Mouse (Mus musculus) liver, embryonic 15.5 days (tissue): ENCODE results near the gene Slc26a1. TPM values are rescaled to one million over a fixed set of nuclear protein-coding genes. Genes with fewer than 3 reads are reported as not detected.
"Not testable (repeated sequence)": the region's sequence is repeated elsewhere in the genome, so short reads cannot be mapped to it uniquely, and the experiment has no call there.

Experiments
- ATAC-seq: fragments of 200-750 bp; cut with Nextera tagmentation; 2 replicates; pipeline ENCODE4 v1.8.0; 2017; ENCODE audit warnings: moderate number of reproducible peaks, mild to moderate bottlenecking, moderate library complexity; ENCODE audit not compliant: insufficient read depth
- H3K27ac ChIP-seq: fragments of 300-500 bp; sonication (generic); replicated peaks from 2 replicates; pipeline ENCODE4 v1.5.1; 2015; ENCODE audit warnings: mild to moderate bottlenecking, inconsistent platforms
- H3K27me3 ChIP-seq: fragments of 300-500 bp; sonication (generic); 2 replicates; pipeline ENCODE4 v1.6.1; 2015; ENCODE audit warnings: mild to moderate bottlenecking, inconsistent platforms
- H3K36me3 ChIP-seq: fragments of 300-500 bp; sonication (generic); replicated peaks from 2 replicates; pipeline ENCODE4 v1.6.1; 2015; ENCODE audit warnings: moderate library complexity, mild to moderate bottlenecking, inconsistent platforms
- H3K4me1 ChIP-seq: fragments of 300-500 bp; sonication (generic); replicated peaks from 2 replicates; pipeline ENCODE4 v1.6.1; 2015; ENCODE audit warnings: inconsistent platforms
- H3K4me2 ChIP-seq: fragments of 300-500 bp; sonication (generic); 2 replicates; pipeline ENCODE4 v1.6.1; 2015; ENCODE audit warnings: moderate library complexity, mild to moderate bottlenecking, inconsistent platforms
- H3K4me3 ChIP-seq: fragments of 300-500 bp; sonication (generic); replicated peaks from 2 replicates; pipeline ENCODE4 v1.5.1; 2015; ENCODE audit warnings: mild to moderate bottlenecking, inconsistent platforms
- H3K9ac ChIP-seq: fragments of 300-500 bp; sonication (generic); 2 replicates; pipeline ENCODE4 v1.6.1; 2015; ENCODE audit warnings: moderate library complexity, mild to moderate bottlenecking, inconsistent platforms
- H3K9me3 ChIP-seq: fragments of 300-500 bp; sonication (generic); replicated peaks from 2 replicates; pipeline ENCODE4 v1.6.1; 2016; ENCODE audit warnings: inconsistent platforms
- WGBS: fragments of 180-500 bp; shearing (Covaris S2); methylation state at CpG from one replicate; pipeline ENCODE4 v1.1.7; 2015; ENCODE audit warnings: mixed read lengths; ENCODE audit not compliant: insufficient replicate concordance; 5-methylcytosine and 5-hydroxymethylcytosine counted together
- polyA plus RNA-seq: library from polyadenylated mRNA; unstranded; fragments of >200 nt; fragmentation: Nextera tagmentation; extraction: Ambion mirVana; gene quantifications from 2 replicates; pipeline ENCODE4 v1.2.1, GENCODE M21; 2015

The Slc26a1 gene
- polyA plus RNA-seq, 1 experiment from 2014 or later: 18.6 TPM

DNA sequence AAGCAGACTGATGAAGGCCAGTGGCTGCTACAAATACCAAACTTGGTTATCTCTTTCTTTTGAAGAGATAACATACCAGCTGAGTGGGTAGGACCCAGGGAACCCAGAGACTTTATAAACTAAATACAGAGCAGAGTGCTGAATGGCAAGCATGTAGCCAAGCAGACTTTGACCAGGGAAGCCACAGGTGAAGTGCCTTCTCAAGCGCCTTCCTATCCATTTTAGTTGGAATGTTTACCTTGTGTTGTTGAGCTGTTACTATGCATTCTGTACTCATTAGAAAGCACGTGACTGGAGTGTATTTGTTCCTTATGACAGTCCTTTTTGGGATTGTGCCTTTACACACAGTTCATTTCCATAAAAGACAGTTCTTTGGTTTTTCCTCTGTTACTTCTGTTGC, 31.7 kb downstream of the Slc26a1 start:
- H3K4me1 ChIP-seq: no peaks in the 10 kb centered on the region
- H3K9me3 ChIP-seq: no peaks in the 10 kb centered on the region
- H3K36me3 ChIP-seq: peaks cover 41% of the 10 kb centered on the region
- H3K27ac ChIP-seq: no peak overlapping the region
- no peak for ATAC-seq
- no peak overlapping the region for H3K4me3 ChIP-seq
- no peak overlapping the region for H3K4me2 ChIP-seq
- WGBS: 63% methylated on average over 2 of the region's 2 CpGs
- no peaks in the 10 kb centered on the region for H3K27me3 ChIP-seq
- H3K9ac ChIP-seq: no peak overlapping the region

DNA sequence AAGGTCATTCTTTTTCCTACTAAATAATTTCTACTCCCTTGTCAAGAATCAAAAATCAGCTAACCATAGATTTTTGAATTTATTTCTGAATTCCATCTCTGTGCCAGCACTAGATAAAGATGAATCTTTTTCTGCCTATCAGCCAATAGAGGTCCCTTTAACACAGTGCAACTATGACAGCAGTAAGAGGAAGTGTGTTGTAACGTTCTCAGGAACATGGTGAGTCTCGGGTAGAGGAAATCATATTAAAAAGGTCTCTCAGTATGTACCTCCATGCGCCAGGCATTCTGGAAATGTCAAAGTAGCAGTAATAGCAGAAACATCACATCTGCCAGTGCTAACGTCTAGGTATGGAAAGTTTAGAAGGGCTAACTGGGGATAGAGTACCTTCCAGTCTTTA, 39.2 kb downstream of the Slc26a1 start:
- Histone ChIP-seq H3K9me3 (no peaks in the 10 kb centered on the region), H3K4me1 (0 out of 2 replicates have a peak, but pooled peaks cover 2% of the 10 kb centered on the region), H3K4me2 (no peak overlapping the region), H3K27ac (no peak overlapping the region), H3K27me3 (no peaks in the 10 kb centered on the region), H3K36me3 (no peaks in the 10 kb centered on the region; the same call in 1 of the 2 replicates), H3K4me3 (no peak overlapping the region), H3K9ac (no peak overlapping the region)
- 43% methylated on average over 4 of the region's 4 CpGs for WGBS
- no peak for ATAC-seq

DNA sequence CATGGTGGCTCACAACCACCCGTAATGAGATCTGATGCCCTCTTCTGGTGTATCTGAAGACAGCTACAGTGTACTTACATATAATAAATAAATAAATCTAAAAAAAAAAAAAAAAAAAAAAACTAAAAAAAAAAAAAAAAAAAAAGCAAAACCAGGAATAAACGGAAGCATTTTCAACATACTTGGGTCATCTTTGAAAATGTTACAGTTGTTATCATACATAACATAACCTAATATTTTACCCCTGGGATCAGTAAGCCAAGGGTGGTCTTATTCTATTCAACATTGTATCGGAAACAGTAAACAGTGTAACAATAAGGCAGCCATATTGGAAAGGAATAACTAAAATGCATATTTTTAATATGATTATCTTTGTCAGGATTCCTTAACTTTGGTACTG, 41.3 kb downstream of the Slc26a1 start:
- H3K36me3 ChIP-seq, H3K4me3 ChIP-seq, ATAC-seq, H3K27ac ChIP-seq, H3K27me3 ChIP-seq, H3K4me2 ChIP-seq, H3K9ac ChIP-seq, H3K9me3 ChIP-seq: not testable (repeated sequence)
- peaks cover 15% of the 10 kb centered on the region for H3K4me1 ChIP-seq
- 79% methylated on average over 3 of the region's 3 CpGs for WGBS

DNA sequence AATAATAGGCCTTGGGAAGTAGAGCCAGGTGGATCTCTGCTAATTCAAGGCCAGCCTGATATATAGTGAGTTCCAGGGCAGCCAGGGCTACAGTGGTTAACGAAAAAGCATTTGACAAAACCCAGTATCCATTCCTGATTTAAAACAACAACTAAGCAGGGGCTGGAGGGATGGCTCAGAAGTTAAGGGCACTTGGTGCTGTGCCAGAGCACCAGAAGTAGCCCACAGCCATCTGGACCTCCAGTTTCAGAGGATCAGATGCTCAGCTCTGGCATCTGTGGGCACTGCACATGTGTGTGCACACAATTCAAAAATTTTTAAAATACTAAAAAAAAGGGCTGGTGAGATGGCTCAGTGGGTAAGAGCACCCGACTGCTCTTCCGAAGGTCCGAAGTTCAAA, 41.7 kb downstream of the Slc26a1 start:
- 72% methylated on average over 4 of the region's 4 CpGs for WGBS
- Histone ChIP-seq H3K27ac (no peak overlapping the region), H3K4me3 (no peak overlapping the region), H3K9ac (no peak overlapping the region), H3K4me2 (no peak overlapping the region), H3K9me3 (no peaks in the 10 kb centered on the region), H3K36me3 (no peaks in the 10 kb centered on the region), H3K27me3 (no peaks in the 10 kb centered on the region), H3K4me1 (peaks cover 18% of the 10 kb centered on the region)
- ATAC-seq: no peak

DNA sequence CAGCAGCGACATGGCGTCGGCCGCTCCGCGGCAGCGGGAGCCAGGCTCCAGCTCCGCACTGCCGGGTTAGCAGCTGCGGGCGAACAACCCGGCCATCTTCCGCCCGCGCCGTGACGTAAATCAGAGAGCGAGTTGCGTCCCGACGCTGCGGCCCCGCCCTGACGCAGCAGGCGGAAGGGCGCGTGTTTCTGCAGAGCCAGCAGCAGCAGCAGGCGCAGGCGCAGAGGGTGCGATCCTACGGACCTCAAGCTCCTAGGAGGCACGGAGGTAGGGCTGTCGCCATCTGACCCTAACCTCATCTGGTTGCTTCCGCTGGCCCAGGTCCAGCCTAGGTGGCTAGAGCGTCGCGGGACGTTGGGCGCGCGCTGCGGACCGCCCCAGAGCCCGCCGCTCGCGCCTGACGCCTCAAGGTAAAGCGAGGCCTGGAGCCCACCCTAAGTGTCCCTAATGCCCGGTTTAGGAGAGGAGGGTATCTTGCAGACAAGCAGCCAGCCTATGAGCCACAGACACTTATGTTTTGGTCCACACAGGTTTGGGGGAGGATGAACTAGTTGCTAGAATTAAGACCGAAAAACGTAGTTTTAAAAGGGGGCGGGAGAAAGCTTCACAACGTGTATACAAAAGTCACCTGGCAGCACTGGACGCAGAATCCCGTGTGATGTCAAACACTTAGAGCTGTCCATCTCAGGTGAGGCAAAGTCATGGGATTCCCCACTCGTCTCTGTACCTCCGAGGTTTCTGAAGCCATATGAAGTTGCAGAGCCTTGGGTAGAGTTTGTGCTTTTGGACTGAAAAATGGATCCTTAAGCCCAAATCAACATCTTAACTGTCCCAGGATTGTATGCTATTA, 45.5 kb downstream of the Slc26a1 start, which contains the start of the genes Gak and Tmem175:
Gak (minus strand) TSS at position 122 of the 850 bp plus-strand sequence.
Tmem175 (plus strand) TSS at position 137 of the 850 bp plus-strand sequence.
- H3K4me2 ChIP-seq: peak within 1 kb of the TSS; percentile 94
- H3K4me1 ChIP-seq: peaks cover 44% of the 10 kb centered on the region
- no peaks in the 10 kb centered on the region for H3K36me3 ChIP-seq
- no peaks in the 10 kb centered on the region for H3K9me3 ChIP-seq
- ATAC-seq: peak; percentile 95
- WGBS: under 1% methylated on average over 58 of the region's 58 CpGs
- H3K27ac ChIP-seq: peak within 1 kb of the TSS; percentile 89
- H3K4me3 ChIP-seq: peak within 1 kb of the TSS; percentile 90
- H3K27me3 ChIP-seq: no peaks in the 10 kb centered on the region
- H3K9ac ChIP-seq: peak within 1 kb of the TSS; percentile 92

DNA sequence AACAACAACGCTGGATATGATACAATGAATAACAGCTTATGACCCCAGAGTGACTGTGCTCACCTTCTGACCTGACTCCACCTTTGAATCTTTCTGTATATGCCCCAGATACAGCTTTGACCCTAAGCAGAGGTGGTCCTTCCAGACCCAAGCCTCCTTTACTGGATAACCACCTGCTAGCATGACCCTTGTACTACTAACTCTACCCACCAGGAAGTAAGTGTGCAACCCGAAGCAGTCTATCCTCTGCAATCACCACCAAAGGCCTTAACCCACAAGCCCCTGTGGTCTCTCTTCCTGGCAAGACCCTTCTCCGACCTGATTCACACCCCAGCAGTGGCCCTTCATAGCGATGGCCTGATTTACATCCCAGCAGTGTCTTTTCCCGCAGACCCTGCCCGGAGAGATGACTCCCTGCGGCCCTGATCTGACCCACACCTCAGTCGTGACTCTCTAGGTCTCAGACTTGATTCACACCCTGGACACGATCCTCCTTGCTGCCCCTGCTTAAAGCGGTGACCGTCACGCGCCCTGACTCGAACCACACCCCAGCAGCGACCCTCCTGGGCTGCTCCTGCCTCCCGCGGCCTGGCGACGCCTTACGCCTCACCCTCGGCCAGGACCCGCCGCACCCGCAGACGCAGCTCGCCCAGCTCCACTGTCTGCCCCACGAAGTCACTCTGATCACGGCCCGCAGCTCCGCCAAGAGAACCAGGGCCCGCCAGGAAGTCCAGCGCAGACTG, 46.3 kb downstream of the Slc26a1 start:
- no peaks in the 10 kb centered on the region for H3K27me3 ChIP-seq
- H3K27ac ChIP-seq: peak overlapping the region; percentile 89
- ATAC-seq: peak; percentile 84
- H3K36me3 ChIP-seq: peaks cover 7% of the 10 kb centered on the region
- WGBS: under 1% methylated on average over 32 of the region's 32 CpGs
- H3K4me1 ChIP-seq: peaks cover 44% of the 10 kb centered on the region
- no peaks in the 10 kb centered on the region for H3K9me3 ChIP-seq
- peak overlapping the region; percentile 90 for H3K4me3 ChIP-seq
- H3K9ac ChIP-seq: peak overlapping the region; percentile 92
- H3K4me2 ChIP-seq: peak overlapping the region; percentile 94

DNA sequence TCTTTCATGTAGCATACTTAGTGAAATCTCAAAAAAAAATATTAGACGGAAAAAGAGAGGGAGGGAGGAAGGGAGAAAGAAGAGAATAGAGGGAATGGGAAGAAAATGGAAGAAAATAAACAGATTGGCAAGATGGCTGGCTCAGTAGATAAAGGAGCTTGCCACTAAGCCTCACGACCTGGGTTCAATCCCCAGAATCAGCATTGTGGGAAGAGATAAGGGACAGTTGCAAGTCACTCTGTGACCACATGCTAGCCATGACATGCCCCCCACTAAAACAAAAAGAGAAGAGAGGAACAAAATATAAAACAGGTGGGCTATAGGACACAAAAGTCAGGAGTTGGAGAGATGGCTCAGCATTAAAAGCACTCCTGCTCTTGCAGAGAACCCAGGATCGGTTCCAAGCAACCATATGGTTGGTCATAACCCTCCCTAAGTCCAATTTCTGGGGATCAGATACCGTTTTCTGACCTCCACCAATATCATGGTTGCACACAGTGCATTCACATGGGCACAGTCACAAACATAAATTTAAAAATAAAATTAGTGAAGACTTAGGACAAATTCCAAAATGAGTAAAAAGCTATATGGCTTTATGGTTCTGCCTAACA, 49.2 kb downstream of the Slc26a1 start:
- Histone ChIP-seq H3K27me3 (no peaks in the 10 kb centered on the region), H3K4me3 (no peak overlapping the region), H3K36me3 (peaks cover 36% of the 10 kb centered on the region), H3K9ac (no peak overlapping the region), H3K9me3 (no peaks in the 10 kb centered on the region), H3K4me2 (peak overlapping the region; percentile 2; the same call in 1 of the 2 replicates), H3K27ac (no peak overlapping the region), H3K4me1 (peaks cover 43% of the 10 kb centered on the region)
- 33% methylated on average over 4 of the region's 4 CpGs for WGBS
- ATAC-seq: no peak

DNA sequence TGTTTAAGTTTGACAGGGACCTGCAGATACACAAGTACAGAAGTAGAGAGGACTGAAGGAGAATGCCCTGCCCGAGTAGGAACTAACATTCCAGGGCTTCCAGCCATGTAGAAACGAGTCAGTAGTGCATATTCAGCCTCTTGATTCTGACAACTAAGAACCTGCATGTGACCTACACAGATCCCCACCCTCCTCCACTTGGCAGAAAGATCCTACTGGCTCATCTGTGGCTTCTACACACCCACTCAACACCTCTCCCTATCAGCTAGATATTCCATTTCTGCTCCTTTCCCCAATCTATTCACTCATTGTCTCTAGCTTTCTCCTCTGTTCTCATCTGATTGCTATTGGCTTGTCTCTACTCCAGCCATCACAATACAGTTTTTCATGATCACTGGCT, 53.5 kb downstream of the Slc26a1 start:
- H3K4me1 ChIP-seq: peaks cover 8% of the 10 kb centered on the region
- peaks cover 71% of the 10 kb centered on the region for H3K36me3 ChIP-seq
- H3K4me2 ChIP-seq: no peak overlapping the region
- no peak overlapping the region for H3K9ac ChIP-seq
- 60% methylated on average over 2 of the region's 2 CpGs for WGBS
- no peak overlapping the region for H3K27ac ChIP-seq
- no peak overlapping the region for H3K4me3 ChIP-seq
- H3K9me3 ChIP-seq: no peaks in the 10 kb centered on the region
- no peak for ATAC-seq
- no peaks in the 10 kb centered on the region for H3K27me3 ChIP-seq

Other genes starting within 250 kb of the Slc26a1 start
- 155 and 216 TPM in 2 replicates for gene Atp5k, start 241.1 kb downstream of the Slc26a1 start, polyA plus RNA-seq
- 0.16 and 0.28 TPM in 2 replicates for gene Mfsd7a, start 226.7 kb downstream of the Slc26a1 start, polyA plus RNA-seq
- gene Pcgf3, start 214.3 kb downstream of the Slc26a1 start, polyA plus RNA-seq: 5.3 and 5.8 TPM in 2 replicates
- gene Cplx1, start 125.5 kb downstream of the Slc26a1 start, polyA plus RNA-seq: 0.08 TPM in 1 of 2 replicates, not detected in the other
- gene Gak, start 45.8 kb downstream of the Slc26a1 start, polyA plus RNA-seq: 26.6 and 26.8 TPM in 2 replicates
- 10.5 and 11.9 TPM in 2 replicates for gene Tmem175, start 45.8 kb downstream of the Slc26a1 start, polyA plus RNA-seq
- gene Idua, start 15.2 kb downstream of the Slc26a1 start, polyA plus RNA-seq: 4.2 and 5.8 TPM in 2 replicates
- gene Dgkq, start 5.9 kb downstream of the Slc26a1 start, polyA plus RNA-seq: 2.7 and 3.1 TPM in 2 replicates
- gene Fgfrl1, start 16.8 kb upstream of the Slc26a1 start, polyA plus RNA-seq: 9.2 and 9.6 TPM in 2 replicates
- 3.4 and 3.5 TPM in 2 replicates for gene Rnf212, start 99.4 kb upstream of the Slc26a1 start, polyA plus RNA-seq
- gene Tmed11, start 119.8 kb upstream of the Slc26a1 start, polyA plus RNA-seq: not detected in 2 replicates
- gene Vmn2r8, start 133.3 kb upstream of the Slc26a1 start, polyA plus RNA-seq: not detected in 2 replicates
- not detected in 2 replicates for gene Vmn2r9, start 177.0 kb upstream of the Slc26a1 start, polyA plus RNA-seq